Mouse (Mus musculus): ENCODE data around the gene Camta1.

DNA sequence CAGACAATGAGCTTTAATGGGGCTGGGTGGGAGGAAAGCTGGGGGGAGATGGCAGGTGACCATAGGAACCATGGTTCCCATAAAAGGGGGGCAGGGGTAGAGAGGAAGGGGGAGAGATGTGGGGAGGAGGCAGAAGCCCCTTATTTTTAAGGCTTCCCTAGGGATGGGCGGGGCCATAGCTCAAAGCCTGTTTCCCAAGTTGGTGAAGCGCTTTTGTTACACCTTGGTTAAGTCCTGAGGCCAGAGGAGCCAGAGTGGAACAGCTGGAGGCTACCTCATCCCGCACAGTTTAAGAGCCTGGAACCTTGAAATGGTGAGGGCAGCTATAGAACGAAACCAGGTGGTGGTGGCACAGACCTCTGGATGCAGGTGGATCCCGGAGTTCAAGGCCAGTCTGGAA lies 973.8 kb downstream of the Camta1 start:
- TF ChIP-seq CTCF (IDR thresholded peaks at IDR 0.05; ENCODE audit: low read depth) (no peak), EP300 (IDR thresholded peaks at IDR 0.05; ENCODE audit: low read depth) (no peak)
